Mouse (Mus musculus) v-Abl transformed pro-B cells (cell line): Measurements from ENCODE around the gene Rsl24d1.

Experiments
- in situ Hi-C, 2 experiments: fragments of 400-800 bp; cut with MboI; formaldehyde crosslinking; loops; one replicate each; pipeline ENCODE4 v1.15.1; 2025; ENCODE audit not compliant: unreplicated experiment in 2 of 2

Rsl24d1 gene

GRCm38 (mm10) chr9:73112919-73113906 is at the start of gene Rsl24d1:
Rsl24d1 (plus strand) TSS chr9:73113426.
- in situ Hi-C loops, result loop anchor here in 1 of 2 experiments (25.0 kb wide), 1 partner anchor 1626 kb away; the partner anchor contains the start of gene Polr2m

GRCm38 (mm10) chr9:73063621-73064290 is 49.5 kb upstream of the Rsl24d1 start:
- in situ Hi-C loops, result no loop called here

GRCm38 (mm10) chr9:73067086-73067485 is 46.1 kb upstream of the Rsl24d1 start:
- in situ Hi-C loops, result no loop called here

- in situ Hi-C loops, result no loop called here
Observed at GRCm38 (mm10) chr9:73068230-73068679, 45.0 kb upstream of the Rsl24d1 start.

GRCm38 (mm10) chr9:73068688-73069087 is 44.5 kb upstream of the Rsl24d1 start:
- in situ Hi-C loops, result no loop called here

GRCm38 (mm10) chr9:73070971-73071659 is 42.1 kb upstream of the Rsl24d1 start:
- in situ Hi-C loops, result no loop called here

GRCm38 (mm10) chr9:73072426-73072825 is 40.8 kb upstream of the Rsl24d1 start:
- in situ Hi-C loops, result no loop called here

GRCm38 (mm10) chr9:73073169-73073568 is 40.1 kb upstream of the Rsl24d1 start:
- in situ Hi-C loops, result no loop called here

- in situ Hi-C loops, result loop anchor here in 1 of 2 experiments (25.0 kb wide), 1 partner anchor 317 kb away; no protein-coding TSS in a partner anchor
Observed at GRCm38 (mm10) chr9:73079349-73079748, 33.9 kb upstream of the Rsl24d1 start.

GRCm38 (mm10) chr9:73079801-73080325 is 33.4 kb upstream of the Rsl24d1 start:
- in situ Hi-C loops, result loop anchor here in 1 of 2 experiments (25.0 kb wide), 1 partner anchor 318 kb away; no protein-coding TSS in a partner anchor

GRCm38 (mm10) chr9:73082291-73083000 is 30.8 kb upstream of the Rsl24d1 start:
- in situ Hi-C loops, result loop anchor here in 1 of 2 experiments (25.0 kb wide), 1 partner anchor 320 kb away; no protein-coding TSS in a partner anchor

GRCm38 (mm10) chr9:73083956-73084355 is 29.3 kb upstream of the Rsl24d1 start:
- in situ Hi-C loops, result loop anchor here in 1 of 2 experiments (25.0 kb wide), 1 partner anchor 322 kb away; no protein-coding TSS in a partner anchor

- in situ Hi-C loops, result loop anchor here (5.0 to 25.0 kb wide), 2 partner anchors 39 to 324 kb away; no protein-coding TSS in a partner anchor
Observed at GRCm38 (mm10) chr9:73085845-73086244, 27.4 kb upstream of the Rsl24d1 start.

- in situ Hi-C loops, result loop anchor here (5.0 to 25.0 kb wide), 2 partner anchors 40 to 325 kb away; no protein-coding TSS in a partner anchor
Observed at GRCm38 (mm10) chr9:73087121-73087520, 26.1 kb upstream of the Rsl24d1 start.

GRCm38 (mm10) chr9:73087581-73087980 is 25.6 kb upstream of the Rsl24d1 start:
- in situ Hi-C loops, result loop anchor here (5.0 to 25.0 kb wide), 2 partner anchors 40 to 325 kb away; no protein-coding TSS in a partner anchor

GRCm38 (mm10) chr9:73089222-73089920 is 23.9 kb upstream of the Rsl24d1 start:
- in situ Hi-C loops, result loop anchor here (5.0 to 25.0 kb wide), 2 partner anchors 42 to 327 kb away; no protein-coding TSS in a partner anchor

- in situ Hi-C loops, result loop anchor here (5.0 to 25.0 kb wide), 5 partner anchors 48 to 328 kb away; partner anchors contain the start of genes Pigb (in 1 of the 2) and Rab27a (in 1 of the 2)
Observed at GRCm38 (mm10) chr9:73090121-73090520, 23.1 kb upstream of the Rsl24d1 start.

GRCm38 (mm10) chr9:73091747-73092146 is 21.5 kb upstream of the Rsl24d1 start:
- in situ Hi-C loops, result loop anchor here (5.0 to 25.0 kb wide), 5 partner anchors 49 to 329 kb away; partner anchors contain the start of genes Pigb (in 1 of the 2) and Rab27a (in 1 of the 2)
